Mouse (Mus musculus): ENCODE results near the gene Mfsd5.
A peak's percentile ranks its signal among the peaks of the same experiment; 100 is the strongest.

Mfsd5 gene

GRCm38 (mm10) chr15:102248131-102248811 lies 31.0 kb upstream of the Mfsd5 start:
- DNase-seq: no peak

- DNase-seq: peak in 1 of 2 experiments; percentile 32
Observed at GRCm38 (mm10) chr15:102248812-102249191, 30.5 kb upstream of the Mfsd5 start.

DNA sequence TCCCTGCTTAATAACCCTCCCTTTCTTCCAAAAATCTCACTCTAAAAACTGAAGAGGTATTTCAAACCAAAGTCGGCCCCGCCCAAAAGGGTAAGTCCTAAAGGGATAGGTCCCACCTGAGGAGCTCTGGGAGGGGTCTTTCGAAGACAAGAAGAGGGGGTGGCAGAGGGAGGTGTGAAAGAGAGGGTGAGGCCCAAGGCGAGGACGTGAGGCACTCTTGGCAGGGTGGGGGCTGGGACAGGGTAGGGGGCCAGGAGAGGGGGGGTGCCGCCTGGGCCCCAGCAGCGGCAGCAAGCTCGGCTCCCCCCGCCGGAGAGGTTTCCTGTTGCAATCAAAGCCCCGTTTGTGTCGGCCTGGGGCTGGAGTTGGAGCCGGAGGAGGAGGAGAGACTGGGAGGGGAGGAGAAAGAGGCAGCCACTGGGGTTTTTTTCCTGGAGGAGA lies 30.0 kb upstream of the Mfsd5 start:
- DNase-seq: no peak

GRCm38 (mm10) chr15:102249967-102250366 lies 29.3 kb upstream of the Mfsd5 start:
- DNase-seq: no peak

DNA sequence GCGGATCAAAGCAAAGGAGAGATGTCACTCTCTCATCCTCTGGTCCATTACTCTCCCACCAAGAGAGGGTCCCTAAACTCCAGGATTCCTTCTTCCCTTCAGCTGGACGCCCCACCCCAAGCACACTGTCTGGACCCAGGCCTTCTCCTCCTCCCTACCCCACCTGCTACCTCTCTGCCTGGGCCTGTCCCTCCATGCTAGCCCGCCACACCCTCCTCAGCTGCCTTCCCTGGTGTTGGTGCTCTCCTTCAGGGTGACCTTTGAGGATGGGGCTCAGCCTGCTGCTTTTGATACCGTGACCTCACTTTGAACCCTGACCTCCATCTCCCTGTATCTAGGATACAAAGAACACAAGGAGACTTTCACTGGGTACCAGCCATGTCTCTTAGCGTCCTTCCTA lies 28.7 kb upstream of the Mfsd5 start:
- no peak for DNase-seq

DNA sequence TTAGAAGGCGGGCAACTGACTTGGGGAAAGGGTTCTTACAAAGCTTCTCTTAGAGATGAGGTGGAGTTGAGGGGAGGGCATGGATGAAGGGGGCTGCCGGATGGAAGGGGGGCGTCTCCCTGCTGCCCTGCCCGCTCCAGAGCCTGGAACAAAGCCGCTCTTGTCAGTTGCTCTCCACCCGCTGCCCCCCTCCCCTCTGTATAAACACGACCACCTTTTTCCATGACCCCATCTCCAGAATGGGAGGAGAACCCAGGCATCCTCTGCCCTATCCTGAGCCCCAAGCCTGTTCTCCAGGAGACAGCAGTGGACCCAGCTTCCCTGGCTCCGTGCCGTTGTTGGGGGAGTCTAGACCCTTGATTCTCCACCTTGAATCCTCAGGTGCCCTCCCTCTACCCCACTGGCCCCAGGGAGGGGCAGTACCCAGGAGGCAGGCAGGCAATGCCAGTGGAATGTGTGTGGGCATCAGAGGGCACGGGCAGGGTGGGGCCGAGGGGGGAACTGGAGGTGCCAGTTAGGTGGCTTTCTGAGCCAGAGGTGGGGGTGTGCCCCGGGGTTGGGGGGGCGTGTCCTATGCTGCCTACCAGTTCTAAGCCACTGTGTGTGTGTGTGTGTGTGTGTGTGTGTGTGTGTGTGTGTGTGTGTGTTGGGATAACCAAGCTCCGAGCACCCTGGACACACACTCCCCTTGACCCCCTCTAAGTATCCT lies 23.6 kb upstream of the Mfsd5 start:
- DNase-seq: peak in 1 of 2 experiments; percentile 2

GRCm38 (mm10) chr15:102256431-102257201 lies 22.6 kb upstream of the Mfsd5 start:
- DNase-seq: no peak

- DNase-seq: peak; percentile 61 to 63
Observed at GRCm38 (mm10) chr15:102257202-102258075, 21.8 kb upstream of the Mfsd5 start, which contains the start of gene Rarg. Rarg (minus strand) TSS chr15:102257517.

GRCm38 (mm10) chr15:102258076-102258470 lies 21.2 kb upstream of the Mfsd5 start:
- DNase-seq: no peak

GRCm38 (mm10) chr15:102258581-102259253 lies 20.5 kb upstream of the Mfsd5 start:
- DNase-seq: no peak

- DNase-seq: no peak
Observed at GRCm38 (mm10) chr15:102262582-102262981, 16.7 kb upstream of the Mfsd5 start.

DNA sequence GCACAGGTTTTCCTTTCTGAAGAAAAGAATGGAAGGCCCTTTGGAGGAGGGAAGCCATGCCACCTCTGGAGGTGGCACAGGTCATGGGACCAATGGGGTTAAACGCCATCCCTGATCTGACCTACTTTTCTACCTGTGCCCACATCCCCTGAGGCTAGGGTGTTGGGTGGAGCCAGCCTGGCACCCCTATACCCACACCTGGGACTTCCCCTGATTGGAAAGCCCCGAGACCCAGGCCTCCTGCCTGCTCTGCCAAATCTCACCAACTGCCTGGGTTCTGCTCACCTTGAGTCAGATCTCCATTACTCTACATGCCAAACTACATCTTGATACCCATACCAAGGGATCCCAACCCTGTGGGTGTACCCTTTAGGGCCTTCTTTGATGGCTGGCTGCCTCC lies 16.2 kb upstream of the Mfsd5 start:
- DNase-seq: no peak

DNA sequence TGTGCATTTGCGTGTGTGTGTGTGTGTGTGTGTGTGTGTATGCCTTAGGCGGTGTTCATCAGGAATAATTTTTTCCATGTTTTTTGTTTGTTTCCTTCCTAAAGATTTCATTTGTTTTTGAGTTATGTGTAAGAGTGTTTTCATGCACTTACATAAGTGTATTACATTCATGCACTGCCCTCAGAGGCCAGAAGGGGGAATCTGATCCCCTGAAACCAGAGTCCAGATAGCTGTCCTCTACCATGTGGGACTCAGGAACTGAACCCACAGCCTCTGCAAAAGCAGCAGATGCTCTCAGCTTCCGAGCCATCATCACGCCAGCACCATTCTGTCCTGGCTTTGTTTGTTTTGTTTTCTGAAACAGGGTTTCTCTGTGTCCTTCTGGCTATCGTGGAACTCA lies 13.7 kb upstream of the Mfsd5 start:
- no peak for DNase-seq

DNA sequence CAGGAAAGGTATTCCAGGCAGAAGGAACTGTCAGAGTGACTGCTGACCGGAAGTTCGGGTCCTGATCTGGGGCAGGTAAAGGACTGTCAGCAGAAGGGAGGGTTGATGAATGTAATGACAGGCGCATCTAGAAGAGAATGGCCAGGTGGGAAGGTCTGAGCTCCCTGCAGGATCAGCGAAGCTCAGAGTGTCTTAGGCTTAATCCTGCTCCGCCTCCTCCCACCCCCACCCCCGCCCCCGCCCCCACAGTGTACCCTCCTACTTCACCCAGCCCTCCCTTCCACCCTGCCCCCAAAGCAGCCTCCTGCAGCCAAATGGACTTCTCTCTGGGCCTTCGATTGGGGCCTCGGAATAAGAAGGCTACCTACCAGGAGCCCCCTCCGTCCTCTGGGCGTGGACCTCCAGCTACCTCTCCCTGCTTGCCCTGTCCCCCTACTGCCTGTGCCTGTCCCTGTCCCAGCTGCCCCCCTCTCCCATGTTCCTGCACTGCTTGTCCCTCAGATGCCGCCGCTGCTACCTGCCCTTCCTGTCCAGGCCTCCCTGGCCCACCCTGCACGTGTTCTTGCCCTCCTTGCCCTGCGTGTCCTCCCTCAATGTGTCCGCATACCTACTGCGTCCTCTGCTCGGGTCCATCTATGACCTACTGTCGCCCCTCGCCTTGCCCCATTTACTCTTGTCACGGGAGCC lies 8.8 kb upstream of the Mfsd5 start, which contains the start of gene Gm9918:
TSS of gene Gm9918 (plus strand) at position 290 of the 687 bp plus-strand sequence.
- no peak for DNase-seq

DNA sequence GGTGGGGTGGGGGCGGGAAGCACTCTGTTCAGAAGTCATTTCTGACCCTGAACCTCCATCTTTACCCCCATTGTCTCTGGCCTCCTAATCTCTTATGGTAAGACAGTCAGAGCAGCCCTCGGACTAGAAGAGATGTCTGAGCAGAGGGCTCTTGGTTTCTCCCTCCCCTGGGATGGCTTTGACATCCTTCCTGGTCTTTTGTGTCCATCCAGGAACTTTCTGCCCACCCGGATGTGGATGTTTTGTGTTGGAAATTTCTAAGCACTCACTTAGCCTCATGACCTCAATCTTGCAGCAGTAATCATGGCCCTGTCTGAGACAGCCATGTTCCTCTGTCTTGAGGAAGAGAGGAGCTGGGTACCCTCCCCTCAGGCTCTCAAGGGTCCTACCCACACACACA lies 7.8 kb upstream of the Mfsd5 start:
- DNase-seq: no peak

GRCm38 (mm10) chr15:102273982-102274716 lies 5.1 kb upstream of the Mfsd5 start:
- DNase-seq: no peak

DNA sequence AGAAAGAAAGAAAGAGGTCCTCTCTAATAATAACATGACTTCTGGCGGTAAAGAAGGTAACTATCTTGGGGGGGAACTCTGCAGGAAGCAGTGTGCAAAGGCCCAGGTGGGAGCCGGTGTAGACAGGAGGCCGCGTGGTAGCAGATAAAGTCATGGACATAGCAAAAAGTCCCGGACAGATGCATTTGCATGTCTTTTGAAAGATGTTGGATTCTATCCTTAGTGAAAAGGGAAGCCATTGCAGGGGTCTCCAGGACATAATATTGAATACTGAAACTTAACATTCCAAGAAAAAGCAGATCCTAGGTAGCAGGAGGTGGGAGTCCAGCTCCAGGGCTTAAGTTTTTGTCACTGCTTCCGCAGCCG lies 545 bp upstream of the Mfsd5 start:
- no peak for DNase-seq

DNA sequence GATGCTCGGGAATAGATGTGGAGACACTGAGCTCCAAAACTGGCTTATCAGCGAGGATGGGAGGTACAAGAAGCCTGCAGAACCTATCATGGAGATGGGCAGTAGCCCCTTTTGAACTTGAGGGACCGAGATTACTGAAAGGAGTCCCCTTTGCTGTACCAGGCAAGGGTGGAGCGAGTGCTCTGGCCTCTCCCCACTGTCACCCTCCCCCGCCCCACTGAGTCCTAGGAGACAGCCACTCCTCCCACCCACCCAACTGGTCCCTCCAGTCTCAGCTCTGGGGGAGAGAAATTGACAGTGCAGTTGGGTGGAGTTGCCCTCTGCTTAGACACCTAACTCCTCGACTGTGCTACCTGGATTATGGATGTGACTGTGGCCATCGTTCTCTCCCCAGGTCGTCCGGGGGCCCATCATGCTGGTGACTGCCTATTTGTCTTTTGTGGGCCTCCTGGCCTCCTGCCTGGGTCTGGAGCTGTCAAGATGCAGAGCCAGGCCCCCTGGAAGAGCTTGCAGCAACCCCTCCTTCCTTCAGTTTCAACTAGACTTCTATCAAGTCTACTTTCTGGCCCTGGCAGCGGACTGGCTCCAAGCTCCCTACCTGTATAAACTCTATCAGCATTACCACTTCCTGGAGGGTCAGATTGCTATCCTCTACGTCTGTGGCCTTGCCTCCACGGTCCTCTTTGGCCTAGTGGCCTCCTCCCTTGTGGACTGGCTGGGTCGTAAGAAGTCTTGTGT lies 698 bp downstream of the Mfsd5 start:
- peak; percentile 34 to 37 for DNase-seq

DNA sequence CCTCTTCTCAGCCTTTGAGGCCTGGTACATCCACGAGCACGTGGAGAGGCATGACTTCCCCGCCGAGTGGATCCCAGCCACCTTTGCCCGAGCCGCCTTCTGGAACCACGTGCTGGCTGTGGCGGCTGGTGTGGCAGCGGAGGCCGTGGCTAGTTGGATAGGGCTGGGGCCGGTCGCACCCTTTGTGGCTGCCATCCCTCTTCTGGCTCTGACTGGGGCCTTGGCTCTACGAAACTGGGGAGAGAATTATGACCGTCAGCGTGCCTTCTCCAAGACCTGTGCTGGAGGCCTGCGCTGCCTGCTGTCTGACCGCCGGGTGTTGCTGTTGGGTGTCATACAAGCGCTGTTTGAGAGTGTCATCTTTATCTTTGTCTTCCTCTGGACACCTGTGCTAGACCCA lies 1.4 kb downstream of the Mfsd5 start:
- no peak for DNase-seq
